Comparison of ENCODE assay signal across 8 mouse cellular contexts in genomic region chr12:84193642-84194399, GRCm38 (mm10). TPM values are rescaled to one million over a fixed set of nuclear protein-coding genes. Genes with fewer than 3 reads are reported as not detected.
A peak's percentile ranks its signal among the peaks of the same experiment; 100 is the strongest.
DNase-seq lines count a peak whose midpoint lies in the region; ATAC-seq and TF ChIP-seq lines count a peak whose summit lies in the region.

No protein-coding gene starts in this region.

- intact Hi-C loops in left cerebral cortex, postnatal 4 days (cut with DNase I) = no loop called here

- H3K4me1 ChIP-seq in embryonic facial prominence, embryonic 10.5 days = peaks cover 93% of the 10 kb centered on the region
- H3K4me1 ChIP-seq in intestine, postnatal 0 days (replicated peaks; ENCODE audit: control insufficient read depth, insufficient read depth, low read length) = peaks cover 21% of the 10 kb centered on the region
- H3K4me1 ChIP-seq in midbrain, embryonic 11.5 days (ENCODE audit: control insufficient read depth, insufficient read depth, low read length) = peaks cover 41% of the 10 kb centered on the region

- 0 out of 2 replicates have a peak, but pooled peaks cover under 1% of the 10 kb centered on the region for H3K36me3 ChIP-seq in embryonic facial prominence, embryonic 10.5 days (replicated peaks)
- H3K36me3 ChIP-seq in intestine, postnatal 0 days (ENCODE audit: control insufficient read depth, insufficient read depth) = no peaks in the 10 kb centered on the region
- H3K36me3 ChIP-seq in midbrain, embryonic 11.5 days (ENCODE audit: control insufficient read depth, insufficient read depth, low read length) = no peaks in the 10 kb centered on the region

- H3K4me3 ChIP-seq in embryonic facial prominence, embryonic 10.5 days = peak overlapping the region; percentile 83
- H3K4me3 ChIP-seq in intestine, postnatal 0 days (ENCODE audit: low read depth, low read length) = peak overlapping the region; percentile 58
- H3K4me3 ChIP-seq in midbrain, embryonic 11.5 days (ENCODE audit: low read depth, low read length) = peak overlapping the region; percentile 83

- no peak for TF ChIP-seq CTCF in intestine, postnatal 0 days (IDR thresholded peaks at IDR 0.05; ENCODE audit: low read depth)

- peak; percentile 93 for ATAC-seq in intestine, postnatal 0 days
- ATAC-seq in midbrain, embryonic 11.5 days (ENCODE audit: low FRiP score) = peak; percentile 83

- peak; percentile 94 for DNase-seq in adrenal gland, postnatal 10 days
- DNase-seq in embryonic facial prominence, embryonic 10.5 days (ENCODE audit: low spot score) = peak; percentile 95
- peak; percentile 87 to 92 for DNase-seq in gastrocnemius, postnatal 4 days (ENCODE audit: low spot score in 2 of 2)
- peak; percentile 91 for DNase-seq in left cerebral cortex, postnatal 4 days
- DNase-seq in midbrain, embryonic 11.5 days (ENCODE audit: low spot score, missing footprints) = peak; percentile 98
- peak; percentile 82 for DNase-seq in right cerebral cortex, postnatal 4 days
- peak; percentile 97 for DNase-seq in yolk sac, embryonic 10.5 days (ENCODE audit: low spot score)

- H3K9me3 ChIP-seq in embryonic facial prominence, embryonic 10.5 days = no peaks in the 10 kb centered on the region
- no peaks in the 10 kb centered on the region for H3K9me3 ChIP-seq in intestine, postnatal 0 days (ENCODE audit: control insufficient read depth)
- H3K9me3 ChIP-seq in midbrain, embryonic 11.5 days (ENCODE audit: control insufficient read depth, low read length) = no peaks in the 10 kb centered on the region

- H3K4me2 ChIP-seq in intestine, postnatal 0 days (replicated peaks; ENCODE audit: low read depth) = peak overlapping the region; percentile 99
- H3K4me2 ChIP-seq in midbrain, embryonic 11.5 days = peak overlapping the region; percentile 99

- under 1% methylated on average over 49 of the region's 49 CpGs for WGBS in embryonic facial prominence, embryonic 10.5 days
- under 1% methylated on average over 49 of the region's 49 CpGs for WGBS in intestine, postnatal 0 days
- under 1% methylated on average over 49 of the region's 49 CpGs for WGBS in midbrain, embryonic 11.5 days

- peak overlapping the region; percentile 94 for H3K27ac ChIP-seq in embryonic facial prominence, embryonic 10.5 days (replicated peaks)
- peak overlapping the region; percentile 98 for H3K27ac ChIP-seq in intestine, postnatal 0 days (ENCODE audit: low read depth, low read length)
- peak overlapping the region; percentile 91 for H3K27ac ChIP-seq in midbrain, embryonic 11.5 days (ENCODE audit: low read depth, low read length)

- no peaks in the 10 kb centered on the region for H3K27me3 ChIP-seq in embryonic facial prominence, embryonic 10.5 days (replicated peaks; ENCODE audit: low read depth, poor library complexity, severe bottlenecking)
- no peaks in the 10 kb centered on the region for H3K27me3 ChIP-seq in intestine, postnatal 0 days (replicated peaks; ENCODE audit: control insufficient read depth, insufficient read depth, low read length)
- H3K27me3 ChIP-seq in midbrain, embryonic 11.5 days (ENCODE audit: control insufficient read depth, insufficient read depth, low read length) = no peaks in the 10 kb centered on the region; the same call in 1 of the 2 replicates

- H3K9ac ChIP-seq in intestine, postnatal 0 days (ENCODE audit: low read depth, low read length) = peak overlapping the region; percentile 91
- H3K9ac ChIP-seq in midbrain, embryonic 11.5 days (ENCODE audit: low read length) = peak overlapping the region; percentile 90

RNA-seq across cellular contexts. Expression of gene Elmsan1, which starts 24.9 kb away (rescaled TPM):
- 10 to 100 TPM; 19.2 to 24.9 TPM for total RNA-seq in adrenal gland, postnatal 10 days (2021)
- polyA plus RNA-seq in embryonic facial prominence, embryonic 10.5 days (2016; fragmentation: Nextera tagmentation; extraction: Ambion mirVana) = 7.3 and 8.2 TPM in 2 replicates
- total RNA-seq in gastrocnemius, postnatal 4 days (2021) = 10 to 100 TPM; 22.0 to 23.3 TPM
- polyA plus RNA-seq in intestine, postnatal 0 days (2015; fragmentation: Nextera tagmentation; extraction: Ambion mirVana) = 4.4 and 4.9 TPM in 2 replicates
- total RNA-seq in left cerebral cortex, postnatal 4 days (2021) = 10 to 100 TPM; 12.9 to 14.9 TPM
- 3.4 and 3.9 TPM in 2 replicates for polyA plus RNA-seq in midbrain, embryonic 11.5 days (2014; fragmentation: Nextera tagmentation; extraction: Ambion mirVana)

RNA-seq across cellular contexts. Expression of gene Pnma1, which starts 45.5 kb away (rescaled TPM):
- under 1 TPM; 0.30 to 0.61 TPM for total RNA-seq in adrenal gland, postnatal 10 days (2021)
- 1.3 and 1.6 TPM in 2 replicates for polyA plus RNA-seq in embryonic facial prominence, embryonic 10.5 days (2016; fragmentation: Nextera tagmentation; extraction: Ambion mirVana)
- under 1 TPM; 0.54 to 0.81 TPM for total RNA-seq in gastrocnemius, postnatal 4 days (2021)
- 0.30 and 0.43 TPM in 2 replicates for polyA plus RNA-seq in intestine, postnatal 0 days (2015; fragmentation: Nextera tagmentation; extraction: Ambion mirVana)
- total RNA-seq in left cerebral cortex, postnatal 4 days (2021) = 10 to 100 TPM; 11.0 to 11.1 TPM
- 3.4 and 3.8 TPM in 2 replicates for polyA plus RNA-seq in midbrain, embryonic 11.5 days (2014; fragmentation: Nextera tagmentation; extraction: Ambion mirVana)

Comparison
In these comparisons a context has a peak if more than half of its experiments do, and no peak if none do; other contexts are left out.
1. Peak in every context shown above with its lines: DNase-seq, ATAC-seq, H3K4me3 ChIP-seq and H3K27ac ChIP-seq.
2. RNA of gene Pnma1, which starts 45.5 kb away (total RNA-seq): 11.0 to 11.1 TPM in left cerebral cortex, postnatal 4 days; 0.54 to 0.81 TPM in gastrocnemius, postnatal 4 days and 0.30 to 0.61 TPM in adrenal gland, postnatal 10 days; every median in the first group is over 4 times any median in the second.